Mouse (Mus musculus) limb, embryonic 14.5 days (tissue): ENCODE data around the gene 4930452B06Rik. TPM values are rescaled to one million over a fixed set of nuclear protein-coding genes. Genes with fewer than 3 reads are reported as not detected.

Experiments
- ATAC-seq: fragments of 200-750 bp; cut with Nextera tagmentation; 2 replicates; pipeline ENCODE4 v1.8.0; 2017; ENCODE audit warnings: low read depth, moderate number of reproducible peaks, moderate TSS enrichment; ENCODE audit not compliant: low FRiP score
- DNase-seq: peaks from one replicate; pipeline ENCODE4 v3.0.0-alpha.2; 2015; ENCODE audit warnings: low spot score
- H3K27ac ChIP-seq: fragments of 300-500 bp; sonication (generic); replicated peaks from 2 replicates; pipeline ENCODE4 v1.5.1; 2014; ENCODE audit warnings: low read depth, mild to moderate bottlenecking, low read length, moderate library complexity, mixed read lengths
- H3K27me3 ChIP-seq: fragments of 300-500 bp; sonication (generic); 2 replicates; pipeline ENCODE4 v1.6.1; 2014; ENCODE audit warnings: low read length, mixed read lengths; ENCODE audit not compliant: control insufficient read depth, insufficient read depth
- H3K36me3 ChIP-seq: fragments of 300-500 bp; sonication (generic); 2 replicates; pipeline ENCODE4 v1.6.1; 2014; ENCODE audit warnings: mild to moderate bottlenecking, low read length, moderate library complexity, mixed read lengths; ENCODE audit not compliant: control insufficient read depth, insufficient read depth
- H3K4me1 ChIP-seq: fragments of 300-500 bp; sonication (generic); 2 replicates; pipeline ENCODE4 v1.6.1; 2014; ENCODE audit warnings: antibody characterized with exemption, low read length, mixed read lengths; ENCODE audit not compliant: control insufficient read depth, insufficient read depth
- H3K4me2 ChIP-seq: fragments of 300-500 bp; sonication (generic); replicated peaks from 2 replicates; pipeline ENCODE4 v1.6.1; 2014; ENCODE audit warnings: low read depth, mild to moderate bottlenecking, low read length, moderate library complexity; ENCODE audit not compliant: severe bottlenecking
- H3K4me3 ChIP-seq: fragments of 300-500 bp; sonication (generic); replicated peaks from 2 replicates; pipeline ENCODE4 v1.5.1; 2014; ENCODE audit warnings: low read length
- H3K9ac ChIP-seq: fragments of 300-500 bp; sonication (generic); 2 replicates; pipeline ENCODE4 v1.6.1; 2014; ENCODE audit warnings: mild to moderate bottlenecking, low read depth, low read length, moderate library complexity; ENCODE audit not compliant: severe bottlenecking
- H3K9me3 ChIP-seq: fragments of 300-500 bp; sonication (generic); 2 replicates; pipeline ENCODE4 v1.6.1; 2016; ENCODE audit warnings: low read length; ENCODE audit not compliant: control insufficient read depth
- POLR2A ChIP-seq: fragments of 200-500 bp; IDR thresholded peaks from 2 replicates; pipeline ENCODE4 v1.8.0; 2012; ENCODE audit warnings: inconsistent platforms, mild to moderate bottlenecking, moderate library complexity, borderline replicate concordance; ENCODE audit not compliant: insufficient read depth, insufficient read length; ENCODE audit errors: extremely low read depth
- WGBS: fragments of 180-500 bp; shearing (Covaris S2); extraction: QIAGEN DNeasy Blood & Tissue Kit; methylation state at CpG from one replicate; pipeline ENCODE4 v1.1.7; 2014; 5-methylcytosine and 5-hydroxymethylcytosine counted together
- polyA plus RNA-seq, 2 experiments: library from polyadenylated mRNA; depleted of rRNA in 1 of 2; stranded (reverse) in 1 of 2; unstranded in 1 of 2; fragments of >200 nt; fragmentation: Nextera tagmentation in 1 of 2; extraction: Ambion mirVana in 1 of 2; gene quantifications; 2 replicates each; pipeline versions ENCODE4 v1.2.1 to v1.2.3; 2012 to 2014

The 4930452B06Rik gene
- polyA plus RNA-seq, 2 experiments, result 2.7 to 5.0 TPM

DNA sequence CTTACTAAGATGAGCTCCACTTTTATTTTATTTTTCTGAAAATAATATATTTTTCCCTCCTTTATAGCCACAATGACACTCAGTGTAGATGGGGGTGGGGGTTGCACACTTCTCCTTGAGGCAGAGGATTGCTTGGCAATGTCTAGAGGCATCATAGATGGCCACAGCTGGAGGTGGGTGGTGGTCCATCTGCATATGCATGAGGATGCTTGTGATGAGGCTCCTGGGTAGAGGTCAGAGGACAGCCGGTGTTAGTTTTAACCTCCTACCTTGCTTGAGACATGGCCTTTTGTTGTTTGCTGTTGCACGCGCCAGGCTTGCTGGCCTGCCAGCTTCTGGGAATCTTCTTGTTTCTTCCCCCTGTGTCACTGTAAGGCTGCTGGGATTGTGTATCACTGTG lies 262.7 kb downstream of the 4930452B06Rik start:
- Histone ChIP-seq H3K9ac (no peak overlapping the region), H3K36me3 (no peaks in the 10 kb centered on the region), H3K4me1 (no peaks in the 10 kb centered on the region), H3K4me2 (no peak overlapping the region), H3K4me3 (no peak overlapping the region), H3K27me3 (no peaks in the 10 kb centered on the region), H3K9me3 (no peaks in the 10 kb centered on the region), H3K27ac (no peak overlapping the region)
- no peak for ATAC-seq
- DNase-seq, result no peak
- WGBS, result 83% methylated on average over 3 of the region's 3 CpGs
- no peak for TF ChIP-seq POLR2A

GRCm38 (mm10) chr14:8398507-8398906 lies 267.5 kb downstream of the 4930452B06Rik start:
- Histone ChIP-seq H3K9ac (no peak overlapping the region), H3K27me3 (no peaks in the 10 kb centered on the region), H3K4me2 (no peak overlapping the region), H3K27ac (no peak overlapping the region), H3K9me3 (no peaks in the 10 kb centered on the region), H3K4me1 (no peaks in the 10 kb centered on the region), H3K4me3 (no peak overlapping the region), H3K36me3 (no peaks in the 10 kb centered on the region)
- DNase-seq (no peak), ATAC-seq (no peak)
- TF ChIP-seq POLR2A, result no peak

DNA sequence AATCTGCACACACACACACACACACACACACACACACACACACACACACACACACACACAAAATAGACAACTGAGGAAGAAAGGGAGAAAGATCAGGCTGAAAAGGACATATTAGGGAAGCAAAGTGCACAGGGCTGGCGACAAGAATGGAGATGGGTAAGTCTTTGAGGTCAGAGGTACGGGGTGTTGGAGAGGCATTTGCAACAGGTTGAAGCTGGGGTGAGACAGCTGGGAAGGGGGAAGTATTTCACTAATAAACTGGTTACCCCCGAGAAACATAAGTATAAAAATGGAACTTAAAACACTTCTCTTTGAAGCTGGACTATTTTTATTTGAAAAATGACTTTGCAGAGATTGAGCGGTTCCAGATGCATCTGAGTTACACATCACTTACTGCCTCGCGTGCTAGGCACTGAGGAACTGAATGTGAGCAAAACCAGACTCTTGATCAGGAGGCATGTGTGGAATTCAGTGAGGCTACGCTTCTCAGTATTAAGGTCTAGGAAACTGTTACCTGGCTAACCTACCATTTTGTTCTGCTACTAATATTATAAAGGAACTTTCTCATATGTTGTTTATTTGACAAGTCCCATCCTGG lies 270.3 kb downstream of the 4930452B06Rik start:
- peak; percentile 80 for ATAC-seq
- H3K4me1 ChIP-seq, result no peaks in the 10 kb centered on the region
- WGBS, result 34% methylated on average over 7 of the region's 7 CpGs
- no peak overlapping the region for H3K9ac ChIP-seq
- no peak overlapping the region for H3K27ac ChIP-seq
- no peak overlapping the region for H3K4me3 ChIP-seq
- H3K27me3 ChIP-seq, result no peaks in the 10 kb centered on the region
- H3K36me3 ChIP-seq, result no peaks in the 10 kb centered on the region
- no peak overlapping the region for H3K4me2 ChIP-seq
- H3K9me3 ChIP-seq, result no peaks in the 10 kb centered on the region
- TF ChIP-seq POLR2A, result no peak
- DNase-seq, result peak; percentile 61

GRCm38 (mm10) chr14:8392181-8392825 lies 273.7 kb downstream of the 4930452B06Rik start:
- ATAC-seq, result no peak
- 46% methylated on average over 6 of the region's 6 CpGs for WGBS
- no peaks in the 10 kb centered on the region for H3K9me3 ChIP-seq

More at GRCm38 (mm10) chr14:8392181-8392825, 273.7 kb downstream of the 4930452B06Rik start:
- no peaks in the 10 kb centered on the region for H3K36me3 ChIP-seq
- TF ChIP-seq POLR2A, result no peak
- no peak overlapping the region for H3K27ac ChIP-seq
- no peak overlapping the region for H3K9ac ChIP-seq
- no peaks in the 10 kb centered on the region for H3K4me1 ChIP-seq
- H3K27me3 ChIP-seq, result no peaks in the 10 kb centered on the region
- no peak overlapping the region for H3K4me3 ChIP-seq
- H3K4me2 ChIP-seq, result no peak overlapping the region
- DNase-seq, result no peak
